Mouse (Mus musculus) limb, embryonic 13.5 days (tissue): ENCODE results near the gene Ubac1. TPM values are rescaled to one million over a fixed set of nuclear protein-coding genes. Genes with fewer than 3 reads are reported as not detected.
A peak's percentile ranks its signal among the peaks of the same experiment; 100 is the strongest.

Experiments used
- ATAC-seq: fragments of 200-750 bp; cut with Nextera tagmentation; 2 replicates; pipeline ENCODE4 v1.8.0; 2017; ENCODE audit warnings: low read depth, moderate number of reproducible peaks, moderate TSS enrichment; ENCODE audit not compliant: low FRiP score
- H3K27ac ChIP-seq: fragments of 300-500 bp; sonication (generic); 2 replicates; pipeline ENCODE4 v1.5.1; 2015; ENCODE audit warnings: inconsistent platforms, mild to moderate bottlenecking, moderate library complexity
- H3K27me3 ChIP-seq: fragments of 300-500 bp; sonication (generic); 2 replicates; pipeline ENCODE4 v1.6.1; 2015; ENCODE audit warnings: mild to moderate bottlenecking, inconsistent platforms
- H3K36me3 ChIP-seq: fragments of 300-500 bp; sonication (generic); 2 replicates; pipeline ENCODE4 v1.6.1; 2015; ENCODE audit warnings: inconsistent platforms, mild to moderate bottlenecking, moderate library complexity
- H3K4me1 ChIP-seq: fragments of 300-500 bp; sonication (generic); 2 replicates; pipeline ENCODE4 v1.6.1; 2015; ENCODE audit warnings: inconsistent platforms
- H3K4me2 ChIP-seq: fragments of 300-500 bp; sonication (generic); replicated peaks from 2 replicates; pipeline ENCODE4 v1.6.1; 2015; ENCODE audit warnings: inconsistent platforms, mild to moderate bottlenecking, moderate library complexity
- H3K4me3 ChIP-seq: fragments of 300-500 bp; sonication (generic); 2 replicates; pipeline ENCODE4 v1.5.1; 2015; ENCODE audit warnings: moderate library complexity, mild to moderate bottlenecking, inconsistent platforms
- H3K9ac ChIP-seq: fragments of 300-500 bp; sonication (generic); 2 replicates; pipeline ENCODE4 v1.6.1; 2015; ENCODE audit warnings: mild to moderate bottlenecking, inconsistent platforms
- H3K9me3 ChIP-seq: fragments of 300-500 bp; sonication (generic); 2 replicates; pipeline ENCODE4 v1.6.1; 2016; ENCODE audit warnings: inconsistent platforms
- WGBS: fragments of 180-500 bp; shearing (Covaris S2); methylation state at CpG from one replicate; pipeline ENCODE4 v1.1.7; 2015; 5-methylcytosine and 5-hydroxymethylcytosine counted together
- polyA plus RNA-seq: library from polyadenylated mRNA; unstranded; fragments of >200 nt; fragmentation: Nextera tagmentation; extraction: Ambion mirVana; gene quantifications from 2 replicates; pipeline ENCODE4 v1.2.1, GENCODE M21; 2015

Ubac1 gene
- 95.7 and 104 TPM in 2 replicates for polyA plus RNA-seq

- no peaks in the 10 kb centered on the region for H3K9me3 ChIP-seq
Measured at GRCm38 (mm10) chr2:26021561-26022257, at the start of gene Ubac1. TSS of gene Ubac1 (minus strand) at chr2:26021747.

GRCm38 (mm10) chr2:26068592-26068991 is 47.0 kb upstream of the Ubac1 start:
- Histone ChIP-seq H3K27me3 (no peaks in the 10 kb centered on the region), H3K27ac (no peak overlapping the region), H3K4me2 (no peak overlapping the region), H3K9me3 (no peaks in the 10 kb centered on the region), H3K9ac (no peak overlapping the region), H3K36me3 (no peaks in the 10 kb centered on the region), H3K4me1 (peaks cover 8% of the 10 kb centered on the region; the same call in 1 of the 2 replicates), H3K4me3 (no peak overlapping the region)
- 71% methylated on average over 1 of the region's 1 CpGs for WGBS
- no peak for ATAC-seq

More at GRCm38 (mm10) chr2:26021561-26022257, at the start of gene Ubac1:
- peak within 1 kb of the TSS; percentile 91 for H3K9ac ChIP-seq
- 6% methylated on average over 50 of the region's 50 CpGs for WGBS
- no peaks in the 10 kb centered on the region for H3K36me3 ChIP-seq
- peak; percentile 90 for ATAC-seq
- peak within 1 kb of the TSS; percentile 95 for H3K4me2 ChIP-seq
- peaks cover 25% of the 10 kb centered on the region for H3K4me1 ChIP-seq
- peak within 1 kb of the TSS; percentile 85 for H3K4me3 ChIP-seq
- H3K27ac ChIP-seq, result peak within 1 kb of the TSS; percentile 76
- H3K27me3 ChIP-seq, result no peaks in the 10 kb centered on the region

GRCm38 (mm10) chr2:26068175-26068574 is 46.6 kb upstream of the Ubac1 start:
- ATAC-seq, result no peak
- WGBS, result 72% methylated on average over 7 of the region's 7 CpGs
- Histone ChIP-seq H3K9ac (no peak overlapping the region), H3K27ac (no peak overlapping the region), H3K4me3 (no peak overlapping the region), H3K9me3 (no peaks in the 10 kb centered on the region), H3K4me2 (no peak overlapping the region), H3K36me3 (no peaks in the 10 kb centered on the region), H3K27me3 (no peaks in the 10 kb centered on the region), H3K4me1 (peaks cover 8% of the 10 kb centered on the region; the same call in 1 of the 2 replicates)

GRCm38 (mm10) chr2:26066527-26066926 is 45.0 kb upstream of the Ubac1 start:
- Histone ChIP-seq H3K4me2 (no peak overlapping the region), H3K4me1 (peaks cover 15% of the 10 kb centered on the region), H3K36me3 (no peaks in the 10 kb centered on the region), H3K27me3 (no peaks in the 10 kb centered on the region), H3K27ac (no peak overlapping the region), H3K4me3 (no peak overlapping the region), H3K9ac (no peak overlapping the region), H3K9me3 (no peaks in the 10 kb centered on the region)
- no peak for ATAC-seq
- 49% methylated on average over 14 of the region's 14 CpGs for whole genome bisulfite sequencing

GRCm38 (mm10) chr2:26062742-26063427 is 41.3 kb upstream of the Ubac1 start:
- Histone ChIP-seq H3K4me2 (no peak overlapping the region), H3K4me1 (peaks cover 25% of the 10 kb centered on the region), H3K27ac (no peak overlapping the region), H3K27me3 (no peaks in the 10 kb centered on the region), H3K4me3 (no peak overlapping the region), H3K9me3 (no peaks in the 10 kb centered on the region), H3K9ac (no peak overlapping the region), H3K36me3 (peaks cover 9% of the 10 kb centered on the region)
- 76% methylated on average over 13 of the region's 13 CpGs for WGBS
- ATAC-seq, result no peak

- Histone ChIP-seq H3K27ac (no peak overlapping the region), H3K27me3 (no peaks in the 10 kb centered on the region), H3K4me3 (no peak overlapping the region), H3K9ac (no peak overlapping the region), H3K9me3 (no peaks in the 10 kb centered on the region), H3K36me3 (peaks cover 9% of the 10 kb centered on the region), H3K4me1 (peaks cover 25% of the 10 kb centered on the region), H3K4me2 (no peak overlapping the region)
- ATAC-seq, result no peak
- 65% methylated on average over 4 of the region's 4 CpGs for WGBS
Measured at GRCm38 (mm10) chr2:26062241-26062640, 40.7 kb upstream of the Ubac1 start.

- WGBS, result 63% methylated on average over 21 of the region's 21 CpGs
- no peak overlapping the region for H3K9ac ChIP-seq
- peaks cover 9% of the 10 kb centered on the region for H3K36me3 ChIP-seq
- H3K4me3 ChIP-seq, result no peak overlapping the region
- peaks cover 25% of the 10 kb centered on the region for H3K4me1 ChIP-seq
- no peaks in the 10 kb centered on the region for H3K27me3 ChIP-seq
- H3K4me2 ChIP-seq, result no peak overlapping the region
- ATAC-seq, result no peak
- H3K9me3 ChIP-seq, result no peaks in the 10 kb centered on the region
- H3K27ac ChIP-seq, result no peak overlapping the region; the same call in 1 of the 2 replicates
Measured at GRCm38 (mm10) chr2:26061018-26061666, 39.6 kb upstream of the Ubac1 start.

- no peaks in the 10 kb centered on the region for H3K27me3 ChIP-seq
- 75% methylated on average over 7 of the region's 7 CpGs for WGBS
- no peak for ATAC-seq
Measured at GRCm38 (mm10) chr2:26057053-26057452, 35.5 kb upstream of the Ubac1 start.

GRCm38 (mm10) chr2:26056226-26056625 is 34.7 kb upstream of the Ubac1 start:
- WGBS, result 72% methylated on average over 5 of the region's 5 CpGs
- no peaks in the 10 kb centered on the region for H3K9me3 ChIP-seq
- H3K9ac ChIP-seq, result no peak overlapping the region
- ATAC-seq, result no peak
- H3K4me2 ChIP-seq, result no peak overlapping the region
- H3K27me3 ChIP-seq, result no peaks in the 10 kb centered on the region
- H3K4me3 ChIP-seq, result no peak overlapping the region
- H3K36me3 ChIP-seq, result peaks cover 9% of the 10 kb centered on the region
- peaks cover 15% of the 10 kb centered on the region for H3K4me1 ChIP-seq
- no peak overlapping the region for H3K27ac ChIP-seq

More at GRCm38 (mm10) chr2:26057053-26057452, 35.5 kb upstream of the Ubac1 start:
- H3K4me1 ChIP-seq, result peaks cover 24% of the 10 kb centered on the region
- no peak overlapping the region for H3K4me3 ChIP-seq
- no peak overlapping the region for H3K9ac ChIP-seq
- no peaks in the 10 kb centered on the region for H3K9me3 ChIP-seq
- H3K27ac ChIP-seq, result no peak overlapping the region
- H3K36me3 ChIP-seq, result peaks cover 9% of the 10 kb centered on the region
- H3K4me2 ChIP-seq, result no peak overlapping the region

GRCm38 (mm10) chr2:26055747-26056102 is 34.2 kb upstream of the Ubac1 start:
- H3K4me2 ChIP-seq, result no peak overlapping the region
- no peak overlapping the region for H3K9ac ChIP-seq
- H3K9me3 ChIP-seq, result no peaks in the 10 kb centered on the region
- H3K36me3 ChIP-seq, result peaks cover 9% of the 10 kb centered on the region
- H3K4me1 ChIP-seq, result peaks cover 10% of the 10 kb centered on the region; the same call in 1 of the 2 replicates
- H3K27ac ChIP-seq, result no peak overlapping the region
- 51% methylated on average over 2 of the region's 2 CpGs for WGBS
- no peak overlapping the region for H3K4me3 ChIP-seq
- ATAC-seq, result no peak
- no peaks in the 10 kb centered on the region for H3K27me3 ChIP-seq

- Histone ChIP-seq H3K4me1 (peaks cover 9% of the 10 kb centered on the region; the same call in 1 of the 2 replicates), H3K27ac (no peak overlapping the region), H3K4me2 (no peak overlapping the region), H3K36me3 (peaks cover 7% of the 10 kb centered on the region), H3K9ac (no peak overlapping the region), H3K9me3 (no peaks in the 10 kb centered on the region), H3K27me3 (no peaks in the 10 kb centered on the region), H3K4me3 (no peak overlapping the region)
- 43% methylated on average over 8 of the region's 8 CpGs for WGBS
- ATAC-seq, result no peak
Measured at GRCm38 (mm10) chr2:26055046-26055746, 33.6 kb upstream of the Ubac1 start.
